Mouse (Mus musculus): Measurements from ENCODE around the gene Hist1h2af.
A peak's percentile ranks its signal among the peaks of the same experiment; 100 is the strongest.

The Hist1h2af gene

DNA sequence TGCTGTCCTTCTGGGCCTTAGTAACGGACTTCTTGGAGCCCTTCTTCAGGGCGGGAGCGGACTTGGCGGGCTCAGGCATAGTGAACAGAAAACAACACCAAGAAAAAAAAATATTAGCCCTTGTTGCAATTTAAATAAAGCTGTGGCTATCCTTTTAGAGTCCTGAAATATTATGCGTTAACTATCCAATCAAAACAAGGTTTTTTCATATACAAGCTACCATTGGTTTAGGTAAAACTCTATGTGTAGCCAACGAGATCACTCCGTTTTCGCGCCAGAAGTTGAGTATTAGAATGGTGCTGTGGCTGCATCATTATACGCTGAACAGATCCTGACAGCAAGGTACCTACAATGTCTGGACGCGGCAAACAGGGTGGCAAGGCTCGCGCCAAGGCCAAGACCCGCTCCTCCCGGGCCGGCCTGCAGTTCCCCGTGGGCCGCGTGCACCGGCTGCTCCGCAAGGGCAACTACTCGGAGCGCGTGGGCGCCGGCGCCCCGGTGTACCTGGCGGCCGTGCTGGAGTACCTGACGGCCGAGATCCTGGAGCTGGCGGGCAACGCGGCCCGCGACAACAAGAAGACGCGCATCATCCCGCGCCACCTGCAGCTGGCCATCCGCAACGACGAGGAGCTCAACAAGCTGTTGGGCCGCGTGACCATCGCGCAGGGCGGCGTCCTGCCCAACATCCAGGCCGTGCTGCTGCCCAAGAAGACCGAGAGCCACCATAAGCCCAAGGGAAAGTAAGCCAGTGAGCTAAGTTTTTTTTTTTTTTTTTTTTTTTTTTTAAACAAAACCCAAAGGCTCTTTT is at the start of gene Hist1h2af:
Hist1h2af (plus strand) TSS at position 347 of the 808 bp plus-strand sequence.
- peak; percentile 94 for DNase-seq (ENCODE audit: low read depth, low spot score)

DNA sequence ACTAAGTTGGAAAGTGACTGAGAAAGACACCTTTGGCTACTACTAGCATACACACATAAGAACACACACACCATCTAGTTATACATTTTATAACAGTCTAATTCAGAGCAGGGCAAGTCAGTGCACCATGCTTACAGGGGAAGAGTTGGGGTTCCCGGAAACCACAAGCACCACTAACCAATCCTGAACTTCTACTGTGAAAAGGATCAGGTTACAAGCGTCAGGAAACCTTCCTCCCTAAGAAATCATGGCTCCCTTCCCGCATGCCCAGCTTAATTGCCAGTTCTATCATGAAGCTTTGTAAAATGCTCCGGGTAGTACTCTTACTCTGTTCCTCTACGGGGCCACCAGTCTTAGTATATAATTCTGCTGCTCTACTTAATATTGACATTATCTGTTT is 48.4 kb upstream of the Hist1h2af start:
- DNase-seq (ENCODE audit: low read depth, low spot score), result no peak

GRCm38 (mm10) chr13:23488400-23489322 is 45.0 kb upstream of the Hist1h2af start, which contains the start of gene Btn2a2:
TSS of gene Btn2a2 (minus strand) at chr13:23488857.
- peak; percentile 93 for DNase-seq (ENCODE audit: low read depth, low spot score)

GRCm38 (mm10) chr13:23490863-23491262 is 42.8 kb upstream of the Hist1h2af start:
- DNase-seq (ENCODE audit: low read depth, low spot score), result no peak

GRCm38 (mm10) chr13:23491263-23491662 is 42.4 kb upstream of the Hist1h2af start:
- DNase-seq (ENCODE audit: low read depth, low spot score), result no peak

- peak; percentile 98 for DNase-seq (ENCODE audit: low read depth, low spot score)
Measured at GRCm38 (mm10) chr13:23491990-23492389, 41.7 kb upstream of the Hist1h2af start.

GRCm38 (mm10) chr13:23495526-23495925 is 38.2 kb upstream of the Hist1h2af start:
- peak; percentile 61 for DNase-seq (ENCODE audit: low read depth, low spot score)

- peak; percentile 86 for DNase-seq (ENCODE audit: low read depth, low spot score)
Measured at GRCm38 (mm10) chr13:23497656-23498321, 35.9 kb upstream of the Hist1h2af start.

DNA sequence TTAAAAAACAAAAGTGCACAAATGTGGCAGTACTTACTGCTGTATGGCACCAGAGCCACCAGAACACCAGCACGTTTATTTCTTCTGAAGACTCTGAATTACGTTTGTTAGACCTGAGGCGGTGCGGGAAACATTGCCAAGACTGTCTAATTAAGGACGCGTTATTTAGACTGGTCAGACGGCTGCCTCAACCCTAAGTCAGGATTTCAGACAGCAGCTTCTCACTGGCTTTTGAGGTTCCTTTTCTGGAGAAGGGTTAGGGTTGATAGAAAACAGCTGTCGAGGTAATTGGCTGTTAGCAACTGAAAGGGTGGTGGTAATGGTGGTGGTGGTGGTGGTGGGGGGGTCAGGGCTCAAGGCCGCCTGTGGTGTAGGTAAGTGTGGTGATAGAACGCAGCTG is 35.1 kb upstream of the Hist1h2af start:
- no peak for DNase-seq (ENCODE audit: low read depth, low spot score)

DNA sequence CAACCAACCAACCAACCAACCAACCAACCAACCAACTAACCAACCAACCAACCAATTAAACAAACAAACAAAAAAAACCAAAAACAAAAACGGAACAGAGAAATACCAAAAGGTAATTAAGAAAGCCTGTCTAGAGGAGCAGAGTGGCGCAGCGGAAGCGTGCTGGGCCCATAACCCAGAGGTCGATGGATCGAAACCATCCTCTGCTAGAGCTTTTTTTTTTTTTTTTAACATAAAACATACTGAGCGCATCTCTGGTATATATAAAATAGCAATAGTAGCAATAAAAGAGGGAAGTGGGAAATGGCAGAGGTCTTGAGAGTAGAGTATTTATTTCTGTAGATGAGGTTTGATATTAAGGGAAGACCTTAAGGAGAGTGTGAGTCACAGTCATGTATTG is 33.8 kb upstream of the Hist1h2af start:
- DNase-seq (ENCODE audit: low read depth, low spot score), result peak; percentile 52

DNA sequence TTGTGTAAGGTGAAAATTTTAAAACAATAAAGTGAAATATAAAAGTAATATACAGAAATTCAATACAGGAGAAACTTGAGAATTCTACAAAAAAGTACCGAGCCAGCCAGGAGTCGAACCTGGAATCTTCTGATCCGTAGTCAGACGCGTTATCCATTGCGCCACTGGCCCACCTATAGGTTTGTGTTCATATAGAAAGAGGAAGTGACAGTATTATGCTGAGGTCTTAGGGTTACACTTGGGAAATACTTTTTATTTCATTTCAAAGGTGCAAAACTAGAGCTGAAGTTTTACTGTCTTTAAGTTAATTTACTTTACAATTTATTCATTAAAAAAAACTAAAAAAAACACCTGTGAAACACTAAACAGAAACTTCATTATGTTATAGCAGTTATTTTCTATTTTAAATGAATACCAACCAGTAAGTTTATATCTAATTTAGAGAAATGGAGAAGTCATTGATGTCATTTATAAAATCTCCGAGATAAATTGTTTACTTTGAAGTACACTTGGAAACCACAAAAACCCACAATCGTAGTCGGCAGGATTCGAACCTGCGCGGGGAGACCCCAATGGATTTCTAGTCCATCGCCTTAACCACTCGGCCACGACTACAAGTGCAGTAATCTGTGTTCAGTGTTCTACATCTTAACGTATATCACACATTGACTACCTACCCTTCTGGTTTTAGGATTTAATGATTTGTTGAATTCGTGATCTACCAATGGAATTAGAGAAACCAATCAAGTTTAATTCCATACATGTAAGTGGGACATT is 33.1 kb upstream of the Hist1h2af start:
- DNase-seq (ENCODE audit: low read depth, low spot score), result peak; percentile 92

- no peak for DNase-seq (ENCODE audit: low read depth, low spot score)
Measured at GRCm38 (mm10) chr13:23501511-23501910, 32.2 kb upstream of the Hist1h2af start.

DNA sequence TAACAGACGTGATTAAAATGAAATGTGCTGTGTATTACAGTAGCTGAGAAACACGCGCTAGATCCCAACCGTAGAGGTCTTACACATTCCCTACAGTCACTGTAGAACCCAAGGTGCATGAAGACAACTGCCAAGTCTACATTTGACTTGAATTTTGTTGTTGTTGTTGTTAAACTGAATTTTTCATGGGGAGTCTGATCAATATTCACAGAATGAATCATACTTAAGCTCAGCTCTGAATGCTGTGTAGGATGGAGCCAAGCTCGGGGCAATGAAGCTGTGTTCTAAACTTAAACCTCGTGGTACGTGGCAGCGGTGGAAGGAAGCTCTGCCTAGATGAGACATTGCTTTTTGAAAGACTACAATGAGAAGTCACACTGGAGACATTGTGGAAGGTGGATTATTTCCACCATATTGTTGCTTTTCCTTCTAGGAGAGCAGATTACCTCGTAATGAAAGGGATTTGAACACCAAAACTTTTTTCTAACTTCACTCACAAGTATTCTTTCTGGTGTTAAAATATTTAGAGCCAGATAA is 31.6 kb upstream of the Hist1h2af start:
- DNase-seq (ENCODE audit: low read depth, low spot score), result no peak

DNA sequence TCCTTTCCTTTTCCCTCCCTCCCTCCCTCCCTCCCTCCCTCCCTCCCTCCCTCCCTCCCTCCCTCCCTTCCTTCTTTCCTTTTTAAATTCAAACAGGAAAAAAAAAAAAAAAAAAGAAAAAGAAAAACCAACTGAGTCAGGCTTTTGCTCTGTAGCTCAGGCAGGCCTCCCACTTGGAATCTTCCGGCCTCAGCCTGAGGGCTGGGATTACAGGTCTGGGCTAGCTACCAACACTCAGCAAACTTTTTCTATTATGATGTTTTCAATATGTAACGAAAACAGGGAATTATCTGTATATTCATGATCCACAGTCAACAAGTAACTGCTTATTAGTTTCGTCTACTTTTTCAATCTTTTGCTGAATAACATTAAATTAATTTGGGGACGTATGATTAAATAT is 30.8 kb upstream of the Hist1h2af start:
- DNase-seq (ENCODE audit: low read depth, low spot score), result no peak

GRCm38 (mm10) chr13:23503797-23504196 is 29.9 kb upstream of the Hist1h2af start:
- peak; percentile 88 for DNase-seq (ENCODE audit: low read depth, low spot score)

GRCm38 (mm10) chr13:23505662-23506345 is 27.9 kb upstream of the Hist1h2af start:
- DNase-seq (ENCODE audit: low read depth, low spot score), result peak; percentile 76

- DNase-seq (ENCODE audit: low read depth, low spot score), result peak; percentile 83
Measured at GRCm38 (mm10) chr13:23506351-23506750, 27.4 kb upstream of the Hist1h2af start.

GRCm38 (mm10) chr13:23506819-23507515 is 26.7 kb upstream of the Hist1h2af start:
- DNase-seq (ENCODE audit: low read depth, low spot score), result peak; percentile 96

DNA sequence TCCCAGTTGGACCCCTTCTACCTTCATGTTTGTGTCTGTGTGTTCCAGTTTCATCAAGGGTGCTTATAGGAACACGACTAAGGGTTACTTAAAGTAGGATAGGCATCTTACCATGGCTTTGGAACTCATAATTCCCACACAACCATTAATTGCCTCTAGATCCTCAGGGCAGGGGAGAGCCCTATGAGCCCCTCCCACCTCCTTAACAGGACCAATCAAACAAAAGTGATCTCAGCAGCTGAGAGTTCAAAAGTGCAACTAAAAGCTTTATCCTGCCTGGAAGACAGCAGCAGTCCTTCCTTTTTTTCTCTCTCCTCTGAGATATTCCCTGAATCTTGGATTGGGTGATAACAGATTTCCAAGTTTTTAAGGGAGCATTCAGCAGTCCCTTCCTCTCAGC is 23.6 kb upstream of the Hist1h2af start:
- peak; percentile 74 for DNase-seq (ENCODE audit: low read depth, low spot score)
